Mouse (Mus musculus) forebrain, embryonic 11.5 days (tissue): ENCODE data around the gene Olfr806. TPM values are rescaled to one million over a fixed set of nuclear protein-coding genes. Genes with fewer than 3 reads are reported as not detected.

Experiments used
- microRNA-seq: library from miRNA; unstranded; fragments of <30 nt; microRNA quantifications from one replicate; pipeline ENCODE4, GENCODE M21; 2016; ENCODE audit not compliant: insufficient number of aligned reads
- polyA plus RNA-seq: library from polyadenylated mRNA; unstranded; fragments of >200 nt; fragmentation: Nextera tagmentation; extraction: Ambion mirVana; gene quantifications from 2 replicates; pipeline ENCODE4 v1.2.1, GENCODE M21; 2014

Olfr806 gene
- polyA plus RNA-seq, 1 experiment from 2014 or later: not detected

Small RNA genes lying within 50 kb of the gene (microRNA-seq; reads per million reads assigned to microRNA genes)
- not detected for gene Gm24485

Other genes with a start within 250 kb of the Olfr806 start
- gene Olfr790, start 243.4 kb downstream of the Olfr806 start, polyA plus RNA-seq: not detected in 2 replicates
- gene Olfr791, start 220.1 kb downstream of the Olfr806 start, polyA plus RNA-seq: not detected in 2 replicates
- not detected in 2 replicates for gene Olfr792, start 202.8 kb downstream of the Olfr806 start, polyA plus RNA-seq
- not detected in 2 replicates for gene Olfr794, start 174.3 kb downstream of the Olfr806 start, polyA plus RNA-seq
- not detected in 2 replicates for gene Olfr796, start 129.4 kb downstream of the Olfr806 start, polyA plus RNA-seq
- gene Olfr798, start 114.0 kb downstream of the Olfr806 start, polyA plus RNA-seq: not detected in 2 replicates
- gene Olfr799, start 104.4 kb downstream of the Olfr806 start, polyA plus RNA-seq: not detected in 2 replicates
- not detected in 2 replicates for gene Olfr800, start 84.2 kb downstream of the Olfr806 start, polyA plus RNA-seq
- not detected in 2 replicates for gene Olfr801, start 68.1 kb downstream of the Olfr806 start, polyA plus RNA-seq
- gene Olfr802, start 53.8 kb downstream of the Olfr806 start, polyA plus RNA-seq: not detected in 2 replicates
- not detected in 2 replicates for gene Olfr803, start 47.6 kb downstream of the Olfr806 start, polyA plus RNA-seq
- gene Olfr804, start 38.7 kb downstream of the Olfr806 start, polyA plus RNA-seq: not detected in 2 replicates
- not detected in 2 replicates for gene Olfr805, start 12.5 kb downstream of the Olfr806 start, polyA plus RNA-seq
- not detected in 2 replicates for gene Olfr807, start 15.9 kb upstream of the Olfr806 start, polyA plus RNA-seq
- gene Olfr808, start 23.6 kb upstream of the Olfr806 start, polyA plus RNA-seq: not detected in 2 replicates
- not detected in 2 replicates for gene Olfr809, start 32.7 kb upstream of the Olfr806 start, polyA plus RNA-seq
- not detected in 2 replicates for gene Olfr810, start 53.0 kb upstream of the Olfr806 start, polyA plus RNA-seq
- not detected in 2 replicates for gene Olfr811, start 62.5 kb upstream of the Olfr806 start, polyA plus RNA-seq
- gene Olfr812, start 104.2 kb upstream of the Olfr806 start, polyA plus RNA-seq: not detected in 2 replicates
- not detected in 2 replicates for gene Olfr813, start 113.4 kb upstream of the Olfr806 start, polyA plus RNA-seq
- not detected in 2 replicates for gene Olfr814, start 137.9 kb upstream of the Olfr806 start, polyA plus RNA-seq
- not detected in 2 replicates for gene Olfr815, start 163.9 kb upstream of the Olfr806 start, polyA plus RNA-seq
- not detected in 2 replicates for gene Olfr816, start 173.7 kb upstream of the Olfr806 start, polyA plus RNA-seq
- not detected in 2 replicates for gene Olfr818, start 207.2 kb upstream of the Olfr806 start, polyA plus RNA-seq
- not detected in 2 replicates for gene Olfr819, start 225.3 kb upstream of the Olfr806 start, polyA plus RNA-seq
- not detected in 2 replicates for gene Olfr247, start 234.2 kb upstream of the Olfr806 start, polyA plus RNA-seq
- gene Gm10310, start 243.1 kb upstream of the Olfr806 start, polyA plus RNA-seq: not detected in 2 replicates